Mouse (Mus musculus) monocyte, adult 5-6 weeks (primary cell): ENCODE measurements around the gene Ccdc59. TPM values are rescaled to one million over a fixed set of nuclear protein-coding genes. Genes with fewer than 3 reads are reported as not detected.

ENCODE experiments used
- ATAC-seq: fragments of 153-309, 156-312 bp; replicated peaks from 2 replicates; pipeline ENCODE4 v1.8.0; 2017; ENCODE audit warnings: mild to moderate bottlenecking; ENCODE audit not compliant: low TSS enrichment, insufficient number of reproducible peaks, severe bottlenecking, poor library complexity, low FRiP score
- total RNA-seq: library from RNA; stranded (forward); fragments of 200-1000, 200-491, 200-594 nt; gene quantifications from 3 replicates; pipeline ENCODE4 v1.2.3, GENCODE M21; 2017

Ccdc59 gene
- total RNA-seq, result 37.8 to 62.2 TPM (median 41.9 TPM) in 3 replicates

GRCm38 (mm10) chr10:105840928-105841888 lies at the start of gene Ccdc59, which contains the start of gene Mettl25:
Gene Ccdc59 (plus strand): TSS chr10:105841067.
Gene Mettl25 (minus strand): TSS chr10:105841380.
- ATAC-seq, result peak; percentile 95

DNA sequence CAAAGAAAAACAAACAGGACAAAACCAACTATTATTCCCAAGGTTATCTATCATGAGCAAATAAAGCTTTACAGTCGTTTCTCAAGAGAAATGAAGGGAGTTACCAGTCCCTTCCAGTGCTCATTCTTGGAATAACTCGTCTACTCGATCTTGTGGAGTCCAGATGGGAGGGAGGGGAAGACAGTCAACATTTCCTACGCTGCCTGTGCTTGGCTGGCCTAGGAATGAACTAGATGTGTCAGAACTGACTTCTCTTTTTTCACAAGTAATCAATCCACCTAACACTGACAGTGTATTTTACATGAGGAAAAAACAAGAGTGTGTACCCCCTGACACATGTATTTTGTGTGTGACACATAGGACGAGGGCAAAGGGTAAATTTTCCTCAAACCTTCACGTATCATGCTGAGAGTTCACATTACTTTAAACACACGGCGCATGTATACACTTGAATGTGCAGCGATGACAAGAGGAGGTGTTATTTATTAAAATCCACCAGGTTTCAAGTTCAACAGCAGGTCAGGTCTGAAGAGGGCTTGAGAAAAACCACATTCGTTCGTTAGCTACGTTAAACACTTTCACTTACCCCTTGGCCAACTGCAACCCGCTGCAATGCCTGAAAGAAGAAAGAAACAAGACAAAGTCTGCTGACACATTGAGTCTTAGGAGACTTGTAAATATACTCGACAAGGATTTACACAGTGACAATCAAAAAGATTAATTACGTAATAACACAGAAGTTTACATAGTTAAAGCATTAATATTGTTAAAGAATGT lies 46.9 kb upstream of the Ccdc59 start:
- ATAC-seq, result no peak

- ATAC-seq, result no peak
Measured at GRCm38 (mm10) chr10:105797250-105797924, 43.5 kb upstream of the Ccdc59 start.

GRCm38 (mm10) chr10:105801147-105801546 lies 39.7 kb upstream of the Ccdc59 start:
- ATAC-seq, result no peak

DNA sequence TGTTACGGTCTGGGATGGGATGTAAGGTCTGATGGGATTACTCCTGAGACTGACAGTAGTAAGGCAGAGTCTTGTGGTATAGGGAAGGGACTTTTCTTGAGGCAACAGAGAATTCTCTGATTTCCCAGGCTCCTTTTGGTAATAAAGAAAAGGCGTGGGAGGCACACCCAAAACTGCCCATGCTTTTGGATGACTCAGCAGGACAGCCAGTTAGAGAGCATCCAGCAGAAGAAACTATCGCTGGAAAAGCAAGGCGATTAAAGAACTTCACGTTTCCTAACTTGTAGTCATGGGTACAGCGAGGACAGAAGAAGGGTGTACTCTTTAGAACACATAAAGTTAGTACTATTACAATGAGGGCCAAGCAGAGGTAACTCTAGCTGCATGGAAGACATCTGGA lies 38.7 kb upstream of the Ccdc59 start:
- no peak for ATAC-seq

GRCm38 (mm10) chr10:105803461-105803860 lies 37.4 kb upstream of the Ccdc59 start:
- ATAC-seq, result no peak

GRCm38 (mm10) chr10:105806259-105807010 lies 34.4 kb upstream of the Ccdc59 start:
- no peak for ATAC-seq

GRCm38 (mm10) chr10:105834627-105835228 lies 6.1 kb upstream of the Ccdc59 start:
- ATAC-seq, result no peak

DNA sequence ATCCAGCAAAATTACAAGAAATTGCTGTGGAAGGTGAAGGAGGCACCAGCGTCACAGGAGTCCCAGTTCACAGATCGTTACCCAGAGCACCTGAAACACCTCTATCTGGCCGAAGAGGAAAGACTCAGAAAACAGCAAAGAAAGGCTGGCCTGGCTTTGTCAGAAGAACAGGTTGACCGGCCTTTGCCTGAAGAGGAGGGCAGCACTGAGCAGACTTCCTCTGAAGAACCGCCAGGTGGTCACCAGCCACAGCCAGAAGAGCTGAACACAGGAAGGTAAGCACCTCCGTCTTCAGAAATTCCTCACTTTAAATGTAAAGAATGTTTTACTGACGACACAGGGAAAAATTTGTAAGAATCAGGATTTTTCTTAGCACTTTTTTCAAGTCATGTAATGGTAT lies 1.7 kb downstream of the Ccdc59 start:
- ATAC-seq, result no peak

DNA sequence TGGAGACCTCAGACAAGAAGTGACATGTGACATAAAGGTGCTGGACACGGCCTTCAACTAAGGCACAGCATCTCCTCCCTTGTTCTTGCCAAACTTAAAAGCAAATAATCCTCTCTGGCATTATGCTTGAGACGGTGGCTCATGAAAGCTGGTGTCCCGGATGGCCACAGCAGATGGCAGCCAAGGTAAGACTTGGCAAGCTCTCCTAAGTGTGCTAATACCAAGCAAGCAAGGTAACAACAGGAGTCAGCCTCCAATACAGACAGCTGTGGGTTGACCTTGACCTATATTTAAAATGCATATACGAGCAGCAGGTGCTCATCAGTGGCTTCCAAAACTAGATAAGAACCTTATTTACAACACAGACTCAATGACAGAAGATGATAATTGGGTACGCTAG lies 9.4 kb downstream of the Ccdc59 start:
- ATAC-seq, result no peak

DNA sequence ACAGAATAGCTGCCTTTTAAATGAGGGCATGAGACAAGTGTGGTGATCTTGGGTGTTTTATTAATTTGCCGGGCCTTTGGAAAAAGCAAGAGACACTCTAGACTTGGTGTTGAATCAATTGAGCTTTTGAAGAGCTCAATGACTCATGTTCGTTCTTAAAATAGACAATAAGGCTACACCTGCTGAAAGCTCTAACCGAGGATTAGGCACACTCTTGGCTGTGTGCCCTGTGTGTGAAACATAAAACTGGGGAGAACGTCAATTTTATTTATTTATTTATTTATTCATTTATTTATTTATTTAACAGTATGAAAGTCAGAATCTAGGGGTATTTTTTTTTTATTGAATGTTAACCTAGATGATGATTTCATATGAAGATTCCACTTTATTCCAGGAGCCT lies 10.3 kb downstream of the Ccdc59 start:
- no peak for ATAC-seq

- no peak for ATAC-seq
Measured at GRCm38 (mm10) chr10:105867312-105867711, 26.4 kb downstream of the Ccdc59 start.

Other genes with a start within 250 kb of the Ccdc59 start
- gene Mettl25, start 313 bp downstream of the Ccdc59 start, total RNA-seq, result 8.9 to 18.1 TPM (median 16.2 TPM) in 3 replicates